Mouse (Mus musculus): ENCODE results near the gene Rxfp4.

The Rxfp4 gene

DNA sequence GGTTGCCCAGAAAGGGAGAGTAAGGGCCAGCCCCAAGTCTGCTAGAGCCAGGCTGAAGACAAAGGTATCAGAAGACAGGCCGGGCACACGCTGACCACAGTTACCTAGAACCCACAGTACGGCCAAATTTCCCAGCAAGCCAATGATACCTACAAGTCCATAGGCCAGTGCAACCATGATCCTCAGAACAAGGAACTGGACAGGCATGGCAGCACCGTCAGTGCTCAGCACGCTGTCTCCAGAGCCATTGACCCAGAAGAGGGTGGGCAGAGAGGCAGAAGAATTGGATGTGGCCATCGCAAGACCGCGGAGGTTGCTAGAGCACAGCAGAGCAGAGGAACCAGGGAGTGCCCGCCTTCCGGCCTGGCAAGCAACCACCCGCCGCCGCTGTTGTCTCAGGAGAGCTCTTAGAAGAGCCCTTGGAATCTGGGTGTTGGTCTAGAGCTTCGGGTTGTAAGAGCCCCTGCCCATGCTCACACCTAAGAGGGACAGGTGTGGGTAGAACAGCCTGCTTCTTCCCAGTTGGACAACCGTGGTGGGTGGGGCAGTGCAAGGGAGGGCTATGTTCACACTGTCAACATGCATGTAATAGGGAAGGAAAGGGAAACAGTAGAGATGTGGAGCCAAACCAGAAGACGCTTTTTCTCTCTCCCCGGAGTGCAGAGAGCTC is at the start of gene Rxfp4:
Gene Rxfp4 (minus strand): TSS at position 297 of the 670 bp plus-strand sequence.
- no peak for DNase-seq

DNA sequence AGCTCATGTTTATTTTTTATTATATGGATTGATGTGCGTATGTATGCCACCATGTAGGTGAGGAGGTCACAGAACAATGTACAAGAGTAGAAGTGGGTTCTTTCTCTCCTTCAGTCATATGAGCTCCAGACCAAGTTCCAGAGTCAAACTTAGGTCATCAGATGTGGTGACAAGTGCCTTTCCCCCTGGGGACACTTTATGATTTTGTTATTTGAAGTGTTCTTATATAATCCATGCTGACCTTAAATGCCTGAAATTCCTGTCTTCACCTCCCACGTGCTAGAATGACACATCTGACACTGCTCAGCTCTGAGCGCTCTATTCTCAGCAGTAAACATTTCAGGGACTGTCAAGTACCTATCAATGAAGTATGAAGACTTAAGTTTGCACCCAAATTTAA is 48.3 kb upstream of the Rxfp4 start:
- no peak for DNase-seq

DNA sequence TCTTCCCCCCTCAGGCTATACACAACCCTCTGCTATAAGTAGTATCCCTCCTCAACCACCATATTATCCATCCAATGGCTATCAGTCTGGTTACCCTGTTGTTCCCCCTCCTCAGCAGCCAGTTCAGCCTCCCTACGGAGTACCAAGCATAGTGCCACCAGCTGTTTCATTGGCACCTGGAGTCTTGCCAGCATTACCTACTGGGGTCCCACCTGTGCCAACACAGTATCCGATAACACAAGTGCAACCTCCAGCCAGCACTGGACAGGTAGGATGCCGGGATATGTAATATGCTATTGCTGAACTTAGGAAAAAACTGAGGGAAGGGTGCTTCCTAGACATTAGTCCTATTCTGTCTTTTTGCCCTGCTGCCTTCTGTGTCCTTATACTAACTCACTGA is 47.3 kb upstream of the Rxfp4 start:
- no peak for DNase-seq

DNA sequence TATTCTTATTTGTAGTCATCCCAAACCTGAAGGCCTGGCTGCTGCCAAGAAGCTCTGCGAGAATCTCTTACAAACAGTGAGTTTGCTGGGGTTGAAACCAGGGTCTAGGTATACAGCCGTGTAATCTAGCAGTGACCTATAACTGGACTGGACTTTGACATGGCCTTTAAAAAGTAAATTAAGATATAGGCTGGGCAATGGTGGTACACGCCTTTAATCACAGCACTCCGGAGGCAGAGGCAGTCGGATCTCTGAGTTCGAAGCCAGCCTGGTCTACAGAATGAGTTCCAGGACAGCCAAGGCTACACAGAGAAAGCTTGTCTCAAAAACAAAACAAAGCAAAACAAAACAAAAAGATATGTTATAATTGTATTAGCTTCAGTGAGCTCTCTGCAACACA is 45.9 kb upstream of the Rxfp4 start:
- DNase-seq: no peak

DNA sequence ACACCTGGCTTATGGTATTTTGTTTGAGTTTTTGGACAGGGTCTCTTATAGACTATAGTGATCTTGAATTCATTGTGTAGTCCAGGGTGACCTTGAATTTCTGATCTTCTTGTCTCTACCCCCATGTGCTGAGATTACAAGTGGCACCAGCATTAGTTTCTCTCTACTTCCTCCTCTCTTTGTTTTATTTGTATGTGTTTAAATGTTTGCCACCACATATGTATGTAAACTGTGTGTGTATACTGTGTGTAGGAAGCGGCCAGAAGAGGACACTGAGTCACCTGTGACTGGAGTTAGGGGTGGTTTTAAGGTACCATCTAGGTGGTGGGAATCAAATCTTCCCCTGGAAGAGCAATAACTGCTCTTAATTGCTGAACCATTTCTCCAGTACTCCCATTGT is 45.1 kb upstream of the Rxfp4 start:
- DNase-seq: no peak

DNA sequence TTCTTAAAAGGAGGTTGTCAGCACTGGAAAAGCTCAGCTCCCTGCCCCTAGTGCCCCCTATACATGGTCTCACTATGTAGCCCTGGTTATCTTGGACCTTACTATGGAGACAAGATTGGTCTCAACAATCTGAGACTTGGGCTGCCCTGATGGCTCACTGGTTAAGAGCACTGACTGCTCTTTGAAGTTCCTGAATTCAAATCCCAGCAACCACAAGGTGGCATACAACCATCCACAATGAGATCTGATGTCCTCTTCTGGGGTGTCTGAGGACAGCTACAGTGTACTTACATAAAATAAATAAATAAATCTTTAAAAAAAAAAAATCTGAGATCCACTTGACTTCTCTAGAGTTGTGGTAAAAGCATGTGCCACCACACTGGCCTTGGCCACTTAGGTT is 42.6 kb upstream of the Rxfp4 start:
- no peak for DNase-seq

DNA sequence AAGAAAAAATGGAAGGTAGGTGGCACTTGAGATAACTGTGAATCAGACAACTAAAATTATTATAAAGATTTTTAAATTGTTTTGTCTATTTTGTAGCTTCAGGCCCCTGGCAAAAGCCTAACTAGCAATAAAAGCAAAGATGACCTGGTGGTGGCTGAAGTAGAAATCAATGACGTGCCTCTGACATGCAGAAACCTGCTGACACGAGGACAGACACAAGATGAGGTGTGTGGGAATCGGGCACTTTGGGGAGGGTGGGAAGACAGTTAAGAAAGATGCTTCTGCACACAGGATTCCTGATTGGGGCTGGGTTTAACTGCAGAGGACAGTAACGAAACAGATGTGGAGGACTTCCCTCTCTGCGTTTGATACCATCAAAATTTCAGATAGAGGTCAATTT is 36.1 kb upstream of the Rxfp4 start:
- DNase-seq: no peak

DNA sequence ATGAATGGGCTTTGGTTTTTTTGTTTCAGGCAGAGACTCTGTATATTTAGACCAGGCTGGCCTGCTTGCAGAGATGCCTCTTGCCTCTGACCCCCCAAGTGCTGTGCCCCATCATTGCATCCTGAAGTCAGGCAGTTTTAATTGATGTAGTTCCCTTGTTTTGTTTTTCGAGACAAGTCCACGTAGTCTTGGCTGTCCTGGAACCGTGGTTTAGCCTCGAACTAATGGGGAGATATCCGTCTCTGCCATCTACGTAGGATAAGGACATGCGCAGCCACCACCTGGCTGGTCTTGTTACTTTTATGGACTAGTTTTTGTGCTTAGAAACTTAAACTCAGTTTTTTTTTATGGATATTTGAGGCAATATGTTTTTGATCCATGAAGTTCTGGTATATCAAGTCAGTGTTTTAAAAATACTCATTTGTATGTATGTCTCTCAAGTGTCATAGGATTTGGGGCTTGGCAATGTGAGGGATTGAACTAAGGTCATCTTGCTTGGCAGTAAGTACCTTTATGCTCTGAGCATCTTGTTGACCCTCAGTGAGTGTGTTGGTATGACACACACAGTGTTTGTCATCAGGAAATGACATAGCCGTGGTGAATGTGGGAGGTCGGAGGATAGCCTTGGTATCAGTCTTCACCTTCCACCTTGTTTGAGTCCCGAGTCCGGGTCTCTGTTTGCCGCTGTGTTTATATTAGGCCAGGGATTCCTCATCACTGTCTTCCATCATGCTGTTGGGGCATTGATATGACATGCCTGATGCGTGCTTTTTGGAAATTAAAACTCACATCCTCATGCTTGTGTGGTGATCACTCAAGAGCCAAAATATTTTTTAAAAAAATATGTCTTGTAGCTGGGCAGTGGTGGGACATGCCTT is 34.0 kb upstream of the Rxfp4 start:
- no peak for DNase-seq

DNA sequence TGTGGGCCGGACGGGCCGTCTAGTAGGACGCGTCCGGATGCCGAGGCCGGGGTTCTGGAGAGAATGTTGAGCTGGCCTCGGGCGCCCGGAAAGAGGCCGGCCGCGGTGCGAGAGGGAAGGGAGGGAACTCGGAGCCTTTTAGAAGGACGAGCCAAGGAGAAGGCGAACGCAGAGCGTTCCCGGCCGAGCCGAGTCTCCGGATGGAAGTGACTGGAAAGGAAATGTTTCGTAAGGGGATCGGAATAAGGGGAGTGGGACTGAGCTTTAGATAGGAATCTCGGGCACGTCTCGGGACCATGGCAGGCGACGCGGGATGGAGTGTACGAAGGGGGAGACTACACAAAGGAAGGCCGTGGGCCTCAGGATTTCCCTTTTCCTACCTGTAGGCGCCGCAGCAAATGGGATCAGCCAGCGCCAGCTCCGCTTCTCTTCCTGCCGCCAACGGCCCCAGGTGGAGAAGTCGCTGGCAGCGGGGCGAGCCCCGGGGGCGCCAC is 33.1 kb upstream of the Rxfp4 start:
- peak in 1 of 2 experiments; percentile 51 for DNase-seq

DNA sequence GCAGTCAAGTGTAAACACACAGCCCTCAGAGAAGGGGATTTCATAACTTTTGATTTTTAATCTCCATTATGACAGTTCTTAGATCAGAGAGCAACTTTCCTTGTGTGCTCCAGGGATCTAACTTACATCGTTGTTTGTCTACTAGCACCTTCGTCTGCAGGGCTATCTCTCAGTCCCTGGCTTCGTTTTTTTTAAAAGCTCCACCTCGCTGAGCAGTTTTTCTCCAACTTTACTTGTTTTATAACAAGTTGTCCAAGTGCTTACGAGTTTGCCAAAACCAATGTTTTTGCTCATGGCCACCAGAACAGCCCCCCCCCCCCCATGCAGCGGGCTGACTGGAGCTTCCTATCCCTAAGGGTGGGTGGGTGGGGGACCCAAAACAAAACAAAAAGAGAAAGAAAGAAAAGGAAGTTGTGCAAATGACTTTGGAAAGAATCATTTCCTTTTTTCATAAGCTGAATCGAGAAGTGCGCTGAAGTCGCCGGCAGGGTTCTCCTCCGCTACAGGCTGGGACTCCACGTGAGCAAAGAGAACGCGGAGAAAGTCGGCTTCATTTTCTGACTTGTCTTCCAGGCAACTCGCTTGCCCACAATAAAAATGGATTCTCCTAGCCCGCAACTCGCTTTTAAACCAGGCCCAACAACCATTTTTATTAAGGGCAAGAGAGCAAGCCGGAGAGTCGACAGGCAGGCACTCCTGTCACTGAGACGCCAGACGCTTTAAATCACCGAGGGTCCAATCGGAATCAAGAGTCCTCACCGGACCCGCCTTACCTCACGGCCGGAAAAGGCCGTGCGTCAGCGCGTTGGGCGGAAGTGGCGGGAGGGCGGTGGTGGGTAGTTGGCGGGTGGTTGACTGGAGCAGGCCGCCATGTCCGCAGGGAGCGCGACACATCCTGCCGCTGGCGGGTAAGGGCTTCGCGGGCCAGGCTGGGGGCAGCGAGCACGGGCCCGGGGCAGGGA is 32.3 kb upstream of the Rxfp4 start, which contains the start of gene Khdc4:
Gene Khdc4 (plus strand): TSS at position 824 of the 962 bp plus-strand sequence.
- peak; percentile 97 to 99 for DNase-seq

DNA sequence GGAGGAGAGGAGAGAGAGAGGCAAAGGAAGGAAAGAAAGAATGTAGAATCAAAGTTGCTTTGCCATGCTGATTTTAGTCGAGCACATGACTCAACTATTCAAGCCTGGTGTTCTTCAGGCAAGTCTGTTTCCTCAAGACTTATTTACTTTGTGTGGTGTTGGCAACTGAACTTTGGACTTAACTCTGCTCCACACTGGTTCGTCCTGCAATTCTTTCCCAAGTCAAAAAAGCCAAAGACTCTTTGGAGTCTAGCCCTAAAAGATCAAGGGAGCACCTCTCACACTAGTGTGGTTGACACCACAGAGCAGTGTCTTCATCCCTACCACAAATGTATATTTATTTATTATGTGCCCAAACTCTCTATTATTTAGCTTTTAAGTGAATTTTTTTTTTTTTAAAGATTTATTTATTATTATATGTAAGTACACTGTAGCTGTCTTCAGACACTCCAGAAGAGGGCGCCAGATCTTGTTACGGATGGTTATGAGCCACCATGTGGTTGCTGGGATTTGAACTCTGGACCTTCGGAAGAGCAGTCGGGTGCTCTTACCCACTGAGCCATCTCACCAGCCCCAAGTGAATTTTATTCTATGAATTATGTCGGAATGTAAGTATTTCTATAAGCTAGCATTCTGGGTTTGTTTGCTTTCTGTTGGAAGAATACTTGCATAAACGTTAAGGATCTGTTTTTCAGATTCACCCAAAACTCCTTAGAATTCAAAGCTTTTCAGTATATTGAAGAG is 31.5 kb upstream of the Rxfp4 start:
- peak; percentile 38 to 49 for DNase-seq

DNA sequence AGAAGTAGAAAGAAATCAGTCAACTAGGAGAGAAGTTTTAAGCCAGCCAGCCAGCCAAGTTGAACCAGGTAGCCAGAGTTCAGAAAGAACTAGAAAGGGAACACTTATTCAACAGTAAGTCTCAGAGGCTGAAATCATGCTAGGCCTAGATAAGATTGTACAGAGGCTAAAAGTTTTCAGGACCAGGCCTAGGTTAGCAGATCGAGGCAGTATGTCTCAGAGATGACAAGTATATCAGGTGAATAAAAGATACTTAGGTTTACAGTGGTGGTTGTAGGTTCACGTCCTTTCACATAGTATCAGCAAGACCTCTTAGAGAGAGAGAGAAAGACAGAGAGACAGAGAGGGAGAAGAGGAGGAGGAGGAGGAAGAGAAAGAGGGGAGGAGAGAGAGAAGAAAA is 30.9 kb upstream of the Rxfp4 start:
- no peak for DNase-seq

DNA sequence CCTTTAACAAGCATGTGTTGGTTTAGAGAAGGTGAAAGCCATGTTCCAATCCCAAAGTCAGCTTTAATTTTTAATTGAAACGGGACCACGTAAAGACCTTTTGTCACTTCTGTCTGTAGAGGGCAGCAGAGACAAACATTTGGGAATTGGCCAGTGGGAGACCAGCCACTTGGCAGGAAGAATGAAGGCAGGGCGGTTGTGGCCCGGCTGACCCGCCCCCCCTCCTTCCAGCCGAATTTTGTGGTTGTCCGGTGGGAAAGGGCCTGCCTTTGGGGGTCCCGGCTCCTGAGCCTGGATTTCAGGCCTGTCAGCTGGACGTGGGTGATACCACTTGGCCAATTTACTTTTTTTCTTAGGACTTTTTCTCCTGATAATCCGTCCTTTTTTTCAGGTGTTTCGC is 24.5 kb upstream of the Rxfp4 start:
- peak; percentile 69 to 72 for DNase-seq

DNA sequence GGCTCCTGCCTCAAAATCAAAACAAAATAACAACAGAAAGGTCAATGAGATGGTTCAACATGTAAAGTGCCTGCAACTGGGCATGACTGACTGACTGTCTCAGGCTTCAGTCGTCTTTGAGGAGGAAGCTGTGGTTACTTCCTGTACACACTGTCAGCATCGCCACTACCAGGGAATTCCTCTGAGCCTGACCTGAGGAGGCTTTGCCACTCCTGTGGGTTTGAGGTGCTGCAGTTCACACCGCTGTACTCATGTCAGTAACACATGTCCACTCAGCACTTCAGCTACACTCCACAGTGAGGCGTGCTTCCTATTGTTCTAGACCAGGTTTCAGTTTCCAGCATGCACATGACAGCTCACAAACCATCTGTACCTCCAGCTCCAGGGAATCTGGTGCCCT is 11.2 kb upstream of the Rxfp4 start:
- no peak for DNase-seq

DNA sequence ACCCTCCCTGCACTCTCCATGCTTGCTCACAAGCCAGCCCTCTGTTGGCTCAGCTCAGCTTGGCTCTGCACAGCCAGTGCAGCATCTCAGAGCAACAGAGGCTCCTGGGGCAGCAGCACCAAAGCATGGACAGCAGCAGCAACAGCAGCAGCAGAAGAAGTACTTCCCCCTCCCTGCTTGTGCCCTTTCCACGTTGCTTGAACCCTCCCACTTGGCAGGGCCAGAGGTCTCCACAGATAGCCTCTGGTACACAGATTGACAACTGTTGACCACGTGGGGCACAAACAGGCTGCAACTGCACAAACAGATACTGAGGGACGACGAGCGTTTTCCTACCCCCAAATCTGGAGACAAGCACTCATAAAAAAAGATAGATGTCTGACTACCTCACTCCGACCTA is 6.9 kb upstream of the Rxfp4 start:
- DNase-seq: no peak

DNA sequence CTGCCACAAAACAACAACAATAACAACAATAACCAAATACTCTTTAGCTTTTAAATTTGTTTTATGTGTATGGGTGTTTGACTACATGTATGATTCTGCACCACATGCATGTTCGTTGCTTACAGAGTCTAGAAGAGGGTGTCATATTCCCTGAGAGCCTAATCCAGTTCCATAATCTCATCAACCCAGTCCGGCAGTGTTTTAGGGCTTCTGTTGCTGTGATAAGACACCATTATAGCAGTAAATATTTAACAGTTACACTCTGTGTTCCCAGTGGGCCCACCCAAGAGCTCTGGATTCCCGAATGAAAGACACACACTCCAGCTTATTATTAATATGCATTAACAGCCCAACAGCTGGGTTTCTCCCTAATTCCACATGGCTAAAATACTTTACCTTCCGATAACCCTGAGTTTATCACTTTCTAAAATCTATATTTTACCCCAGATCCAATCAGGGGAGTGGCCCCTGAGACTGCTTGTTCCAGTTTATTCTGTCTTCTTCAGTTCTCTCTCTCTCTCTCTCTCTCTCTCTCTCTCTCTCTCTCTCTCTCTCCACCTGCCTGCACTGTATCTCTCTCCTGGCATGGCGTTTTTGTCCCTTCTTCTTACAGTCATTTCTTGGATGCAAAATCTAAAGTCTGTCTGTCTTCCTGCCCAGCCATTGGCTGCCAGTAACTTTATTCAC is 5.6 kb upstream of the Rxfp4 start:
- no peak for DNase-seq

DNA sequence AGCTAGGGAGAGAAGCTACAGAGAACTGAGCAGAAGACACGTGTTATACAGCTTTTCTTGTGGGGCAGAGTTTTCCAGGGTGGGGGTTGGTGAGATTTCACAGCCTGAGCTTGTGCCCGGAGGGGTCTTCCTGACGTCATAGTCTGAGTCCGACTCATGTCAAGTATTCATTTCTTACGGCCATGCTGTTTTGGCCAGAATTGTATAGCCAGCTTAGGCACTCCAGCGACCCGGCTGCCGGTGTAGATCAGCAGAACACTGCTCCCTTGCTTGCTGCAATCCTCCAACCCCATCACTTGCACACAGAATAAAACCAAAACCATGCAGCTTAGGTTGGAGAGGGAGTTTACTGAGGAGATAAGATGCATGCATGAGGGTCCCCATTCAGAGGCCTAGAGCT is 2.7 kb upstream of the Rxfp4 start:
- no peak for DNase-seq

DNA sequence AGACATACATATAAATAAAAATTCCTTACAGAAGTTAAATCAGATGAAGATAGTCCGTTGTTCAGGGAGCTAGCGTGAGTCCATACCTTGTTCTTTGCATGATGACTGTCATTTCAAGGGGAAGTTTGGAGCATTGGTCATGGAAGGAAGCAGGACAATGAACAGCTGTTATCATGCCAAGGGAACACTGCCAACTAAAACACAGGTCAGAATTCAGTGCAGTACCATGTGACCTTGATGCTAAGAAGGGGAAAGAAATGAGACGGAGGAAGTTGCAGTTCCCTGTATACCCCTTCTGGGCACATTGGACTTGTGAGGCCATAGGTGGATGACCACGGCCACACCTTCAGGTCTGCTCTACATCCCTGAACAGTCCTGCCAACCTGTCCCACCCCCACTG is 1.7 kb upstream of the Rxfp4 start:
- peak in 1 of 2 experiments; percentile 38 for DNase-seq

DNA sequence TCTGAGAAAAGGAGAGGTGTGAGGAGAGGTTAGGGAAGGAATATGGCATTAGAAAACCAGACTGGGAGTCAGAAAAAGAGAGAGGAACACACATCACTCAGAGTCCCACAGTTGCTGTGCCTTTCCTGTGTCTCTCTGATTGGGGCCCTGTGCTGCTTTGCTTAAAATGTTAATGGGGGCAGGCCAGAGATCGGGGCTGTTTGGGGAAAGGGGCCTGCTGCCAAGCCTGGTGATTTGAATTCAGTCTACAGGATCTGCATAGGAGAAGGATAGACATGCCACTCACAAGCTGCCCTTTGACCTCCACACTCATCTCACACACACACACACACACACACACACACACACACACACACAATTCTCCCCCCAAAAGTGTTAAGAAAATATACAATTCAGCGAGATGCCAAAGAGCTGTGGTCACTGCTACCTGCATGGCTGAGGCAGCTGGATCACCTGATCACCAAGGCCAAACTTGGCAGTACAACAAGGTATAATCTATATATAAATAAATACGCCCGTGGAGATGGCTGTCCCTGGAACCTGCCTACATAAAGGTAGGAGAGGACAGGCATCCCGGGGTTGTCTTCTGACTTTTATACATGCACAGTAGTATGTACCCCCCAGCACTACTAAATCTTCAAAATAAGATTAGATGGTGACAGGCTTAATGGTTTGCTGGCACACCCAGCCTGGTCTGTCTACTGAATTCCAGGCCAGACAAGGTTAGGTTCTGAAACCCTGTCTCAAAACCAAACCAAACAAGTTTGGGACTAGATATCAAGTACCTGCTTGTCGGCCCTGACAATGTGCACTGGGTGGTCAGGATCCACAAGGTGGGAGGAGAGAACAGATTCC is 801 bp upstream of the Rxfp4 start:
- DNase-seq: no peak

Data from kidney, adult 8-10 months (tissue).